Mouse (Mus musculus): ENCODE data around the gene Ank3.

Ank3 gene

DNA sequence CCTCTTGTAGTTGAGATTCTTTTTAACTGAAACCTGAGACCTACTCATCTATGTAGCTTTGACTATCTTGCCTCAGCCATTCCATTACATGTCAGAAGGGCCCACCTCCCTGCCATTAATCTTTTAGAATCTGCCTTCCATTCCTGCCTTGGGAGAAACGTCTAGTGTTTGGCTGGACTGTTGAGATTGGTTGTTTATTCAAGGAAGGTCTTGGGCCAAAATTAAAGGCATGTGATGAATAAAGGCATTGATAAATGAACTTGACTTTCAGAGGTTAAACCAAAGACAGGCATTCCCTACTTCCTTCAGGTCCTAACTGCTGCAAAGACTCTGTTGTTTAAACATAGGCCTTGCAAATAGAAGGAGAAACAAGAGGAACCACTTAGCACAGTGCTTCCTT, 271.9 kb downstream of the Ank3 start:
- DNase-seq (ENCODE audit: low read depth) = no peak

DNA sequence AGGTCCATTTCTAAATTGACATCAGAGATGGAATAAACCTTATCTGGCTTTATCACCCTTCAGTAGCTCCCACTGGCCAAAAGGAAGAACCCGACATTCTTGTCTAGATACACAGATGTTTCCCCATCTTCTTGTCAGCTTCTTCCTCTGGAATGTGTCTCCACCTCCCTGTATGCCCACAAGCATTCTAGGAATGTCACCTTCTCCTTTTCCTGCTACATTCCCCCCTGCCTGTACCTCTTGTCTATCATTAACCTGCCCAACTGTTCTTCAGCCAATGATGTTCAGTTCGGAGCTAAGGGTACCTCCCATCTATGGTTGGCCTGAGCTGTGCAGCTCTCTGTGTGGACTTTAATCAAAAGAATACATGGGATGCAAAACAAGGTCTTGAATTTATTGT, 272.4 kb downstream of the Ank3 start:
- no peak for DNase-seq (ENCODE audit: low read depth)

DNA sequence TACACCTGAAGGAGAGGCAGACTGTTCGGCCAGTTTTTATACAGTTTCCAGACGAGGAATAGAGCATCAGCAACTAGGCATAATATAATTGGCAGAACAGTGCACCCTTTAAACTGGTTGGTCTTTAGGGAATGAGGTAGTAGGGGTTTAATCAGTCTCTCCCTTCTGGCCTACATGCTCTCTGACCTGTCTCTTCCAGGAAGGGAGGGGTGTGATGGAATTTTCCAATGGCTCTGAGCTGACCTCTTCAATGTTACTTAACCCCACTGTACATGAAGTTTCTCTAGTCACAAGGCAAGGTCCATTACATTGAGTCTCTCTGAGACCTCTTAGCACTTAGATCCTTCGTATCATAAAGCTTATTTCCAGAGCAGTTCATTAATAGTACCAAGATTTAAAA, 272.9 kb downstream of the Ank3 start:
- DNase-seq (ENCODE audit: low read depth) = no peak

DNA sequence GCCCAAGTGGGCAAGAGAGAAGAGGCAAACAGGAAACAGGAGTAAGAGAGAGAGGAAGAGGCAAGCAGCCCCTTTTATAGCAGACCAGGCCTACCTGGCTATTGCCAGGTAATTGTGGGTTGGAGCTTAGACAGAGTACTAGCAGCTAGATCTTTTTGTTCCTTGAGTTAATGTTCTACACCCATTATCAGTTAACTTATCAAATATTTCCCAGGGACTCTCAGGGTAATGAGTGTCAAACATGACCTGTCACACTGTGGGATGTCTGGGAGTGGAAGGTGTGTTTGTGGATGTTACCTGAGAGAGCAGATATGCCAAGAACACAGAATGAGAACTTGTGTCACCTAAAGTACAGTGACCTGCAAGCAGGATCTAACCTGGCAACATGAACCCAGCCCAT, 274.0 kb downstream of the Ank3 start:
- DNase-seq (ENCODE audit: low read depth) = no peak

GRCm38 (mm10) chr10:69678230-69678629, 279.7 kb downstream of the Ank3 start:
- no peak for DNase-seq (ENCODE audit: low read depth)

GRCm38 (mm10) chr10:69686336-69686735, 287.8 kb downstream of the Ank3 start:
- DNase-seq (ENCODE audit: low read depth) = no peak

GRCm38 (mm10) chr10:69689096-69689495, 290.5 kb downstream of the Ank3 start:
- no peak for DNase-seq (ENCODE audit: low read depth)

DNA sequence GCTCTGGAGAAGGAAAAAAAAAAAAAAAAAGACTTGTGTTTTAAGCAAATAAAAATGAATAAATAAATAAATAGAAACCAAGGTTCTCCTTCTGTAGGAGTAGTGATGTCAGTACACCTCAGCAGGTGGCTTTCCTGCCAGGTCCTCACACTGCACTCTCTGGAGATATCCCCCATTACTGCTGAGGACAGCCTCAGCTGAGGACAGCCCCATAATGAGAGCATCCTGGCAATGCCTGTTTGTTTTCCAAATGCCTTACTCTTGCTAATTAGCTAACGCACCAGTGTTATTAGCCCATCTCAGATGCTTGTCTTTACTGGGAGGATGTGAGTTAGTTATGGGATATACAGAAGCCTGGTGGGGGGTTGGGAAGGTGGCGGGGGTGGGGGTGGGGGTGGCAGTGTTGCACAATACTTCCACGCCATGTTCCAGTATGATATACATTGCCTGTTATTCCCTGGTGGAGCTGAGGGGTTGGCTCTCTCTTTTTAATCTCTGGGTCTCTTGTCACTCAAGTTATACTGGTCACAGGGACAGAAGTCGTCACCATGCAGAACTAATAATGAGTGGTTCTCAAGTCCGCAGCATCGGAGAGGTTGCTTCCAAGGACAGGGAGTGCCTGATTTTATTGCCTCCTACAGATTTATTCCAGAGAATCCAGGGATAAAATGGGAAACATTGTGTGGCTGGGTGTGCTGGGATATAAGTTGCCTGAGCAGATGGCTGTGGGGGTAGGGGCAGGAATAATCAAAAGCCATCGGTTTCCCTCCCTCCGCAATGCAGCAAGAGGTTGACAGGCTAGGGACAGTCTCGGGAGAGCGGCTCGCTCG, 291.8 kb downstream of the Ank3 start:
- DNase-seq (ENCODE audit: low read depth) = no peak

DNA sequence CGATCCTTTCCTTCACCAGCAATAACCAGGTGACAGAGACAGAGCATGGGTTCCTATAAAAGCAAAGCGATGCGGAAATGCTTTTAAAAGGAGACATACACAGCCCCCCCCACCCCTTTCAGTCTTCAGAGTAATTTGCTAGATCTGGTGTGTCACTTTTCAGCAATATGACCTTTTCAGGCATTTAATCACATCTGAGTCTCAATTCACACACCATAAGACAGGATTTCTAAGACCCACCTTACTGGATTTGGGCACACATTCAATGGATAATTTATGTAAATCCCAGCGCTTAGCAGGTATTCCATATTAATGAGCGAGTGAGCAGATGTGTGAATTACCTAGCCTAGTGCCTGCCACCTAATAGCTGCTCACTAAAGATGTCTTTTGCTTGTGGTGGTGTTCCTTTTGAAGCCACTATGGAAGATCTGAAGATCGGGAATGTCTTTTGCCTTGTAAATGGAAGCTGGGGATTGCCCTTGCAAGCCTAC, 292.4 kb downstream of the Ank3 start:
- no peak for DNase-seq (ENCODE audit: low read depth)

DNA sequence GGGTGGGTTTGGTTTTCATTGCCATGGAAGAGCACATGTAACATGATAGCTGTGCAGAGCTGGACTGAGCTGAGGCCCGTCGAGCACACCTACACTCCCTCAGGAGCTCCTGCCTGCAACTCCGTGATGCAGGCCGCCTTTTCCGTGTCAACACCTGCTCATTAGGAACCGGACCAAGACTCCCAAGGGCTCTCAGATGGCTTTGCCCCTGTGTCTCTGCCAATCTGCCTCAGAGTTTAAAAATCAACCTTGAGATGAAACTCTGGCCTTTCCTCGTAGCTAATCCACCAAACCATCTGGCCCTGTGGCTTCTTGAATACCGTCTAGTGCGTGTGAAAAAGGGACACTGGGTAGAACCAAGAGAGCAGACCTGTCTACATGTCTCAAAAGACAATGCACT, 297.4 kb downstream of the Ank3 start:
- DNase-seq (ENCODE audit: low read depth) = no peak

- no peak for DNase-seq (ENCODE audit: low read depth)
Observed at GRCm38 (mm10) chr10:69698699-69699098, 300.1 kb downstream of the Ank3 start.

GRCm38 (mm10) chr10:69701226-69701625, 302.7 kb downstream of the Ank3 start:
- DNase-seq (ENCODE audit: low read depth) = no peak

DNA sequence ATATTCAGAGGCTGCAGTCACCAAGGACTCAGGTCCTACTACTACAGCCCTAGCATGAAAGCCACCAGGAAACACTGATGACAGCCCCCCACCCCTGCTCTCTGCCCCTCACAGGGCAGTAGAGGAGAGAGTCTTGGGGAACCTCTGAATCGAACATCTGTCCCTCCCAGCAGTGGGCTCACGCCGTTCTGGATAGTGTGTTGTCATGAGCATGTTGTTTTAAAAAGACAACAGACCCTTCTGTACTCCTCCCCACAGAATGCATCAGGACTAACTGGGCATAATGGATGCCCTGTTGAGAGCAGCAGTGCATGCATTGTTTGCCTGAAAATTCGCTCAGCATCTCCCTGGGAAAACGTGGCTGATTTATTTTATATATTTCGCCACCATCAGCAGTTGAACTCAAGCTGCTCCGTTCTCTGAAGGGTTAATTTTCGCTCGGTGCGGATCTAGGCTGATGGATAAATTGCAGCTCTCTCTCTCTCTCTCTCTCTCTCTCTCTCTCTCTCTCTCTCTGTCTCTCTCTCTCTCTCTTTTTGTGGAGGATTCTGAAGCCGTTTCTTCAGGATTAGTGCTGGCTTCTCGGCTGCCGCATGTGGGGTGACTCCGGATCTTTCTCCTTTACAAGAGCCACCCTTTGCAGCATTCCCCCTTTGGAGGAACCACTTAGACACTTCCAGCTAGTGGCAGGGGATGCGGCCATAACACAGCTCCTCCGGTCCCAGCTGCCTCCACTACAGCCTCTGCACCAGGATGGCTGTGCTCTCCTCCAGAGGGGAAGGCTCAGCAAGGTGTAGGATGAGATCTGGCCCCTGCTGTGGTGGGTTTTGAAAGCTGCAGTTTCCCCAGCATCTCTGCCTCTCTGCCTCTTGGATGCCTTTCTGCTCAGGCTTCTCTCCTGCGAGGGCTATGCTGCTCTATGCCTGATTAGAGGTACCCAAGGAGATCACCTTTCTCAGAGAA, 307.5 kb downstream of the Ank3 start:
- no peak for DNase-seq (ENCODE audit: low read depth)

GRCm38 (mm10) chr10:69706851-69707788, 308.5 kb downstream of the Ank3 start:
- DNase-seq (ENCODE audit: low read depth) = no peak

- no peak for DNase-seq (ENCODE audit: low read depth)
Observed at GRCm38 (mm10) chr10:69707844-69708550, 309.4 kb downstream of the Ank3 start.

DNA sequence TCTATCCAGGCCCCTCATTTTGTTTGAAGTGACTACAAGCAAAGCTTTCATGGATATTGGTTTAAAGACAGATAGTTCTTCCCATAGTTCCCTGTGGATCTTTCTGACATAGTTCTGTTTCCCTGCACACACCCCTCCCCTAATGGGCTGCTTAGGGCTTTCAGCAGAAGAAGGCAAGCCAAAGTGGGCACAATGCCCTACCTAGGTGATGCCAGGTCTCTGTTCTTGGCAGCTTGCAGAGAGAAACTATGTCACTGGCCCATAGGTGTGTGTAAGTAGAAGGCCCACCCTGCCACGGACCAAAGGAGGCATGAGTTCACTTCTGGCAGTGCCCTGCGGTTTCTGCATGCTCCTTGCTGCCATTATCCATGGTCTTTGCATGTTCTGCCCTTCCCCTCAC, 311.1 kb downstream of the Ank3 start:
- DNase-seq (ENCODE audit: low read depth) = no peak

GRCm38 (mm10) chr10:69710802-69711201, 312.2 kb downstream of the Ank3 start:
- no peak for DNase-seq (ENCODE audit: low read depth)

DNA sequence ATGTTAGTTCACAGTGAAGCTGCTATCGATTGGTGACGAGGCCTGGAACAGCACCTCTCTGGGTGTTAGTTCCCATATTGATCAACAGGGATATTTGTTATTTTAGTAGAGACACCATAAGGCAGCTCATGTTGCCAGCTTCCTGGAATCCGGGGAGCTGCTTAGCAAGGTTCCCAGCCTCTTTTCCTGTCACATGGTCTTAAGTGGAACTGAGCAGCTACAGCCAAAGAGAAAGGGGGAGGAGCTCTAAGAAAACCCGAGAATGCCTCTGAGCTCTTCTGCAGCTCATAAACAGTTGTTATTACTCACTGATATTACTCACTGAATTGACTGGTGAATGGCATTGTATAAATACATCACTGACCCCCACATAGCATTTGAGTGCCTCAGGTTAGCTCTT, 318.3 kb downstream of the Ank3 start:
- DNase-seq (ENCODE audit: low read depth) = no peak

DNA sequence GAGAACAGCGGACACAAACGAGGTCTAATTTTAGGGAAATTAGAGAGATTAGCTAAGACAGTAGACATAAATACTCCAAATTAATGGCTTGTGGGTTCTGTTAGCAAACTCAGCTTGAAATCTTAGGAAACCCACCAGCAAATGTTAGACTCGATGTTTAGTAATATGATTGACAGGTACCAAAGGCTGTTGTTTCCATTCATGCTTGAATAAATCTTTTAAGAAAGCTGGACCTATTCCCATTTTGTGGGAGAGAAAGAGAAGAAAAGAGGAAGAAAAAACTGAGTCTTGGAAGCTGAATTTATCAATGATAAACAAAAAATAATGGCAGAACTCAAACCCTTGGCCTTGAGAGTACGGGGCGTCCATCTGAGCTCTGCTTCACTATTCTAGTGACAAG, 320.8 kb downstream of the Ank3 start:
- no peak for DNase-seq (ENCODE audit: low read depth)

DNA sequence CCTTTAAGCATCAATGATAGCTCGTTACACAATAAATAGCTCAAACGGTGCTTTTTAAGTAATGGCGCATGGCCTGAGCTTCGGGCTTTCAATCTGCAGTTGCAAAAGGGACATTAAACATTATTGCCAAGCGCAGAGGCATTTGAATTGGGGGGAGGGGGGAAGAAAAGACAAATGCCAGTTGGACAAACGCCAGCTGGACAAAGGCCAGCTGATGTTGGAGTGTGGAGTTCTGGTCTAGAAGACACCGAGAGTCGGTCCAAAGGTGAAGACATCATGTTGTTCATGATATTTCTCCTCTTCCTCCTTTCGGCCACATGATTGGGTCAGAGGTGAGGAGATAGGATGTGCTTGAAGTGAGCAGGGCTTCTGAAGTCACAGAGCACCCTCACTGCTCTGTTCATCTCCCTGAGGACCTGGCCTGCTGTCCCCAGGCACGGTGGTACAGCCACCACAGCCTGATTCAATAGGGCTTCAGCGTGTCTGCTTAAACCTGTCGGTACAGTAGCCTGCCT, 321.4 kb downstream of the Ank3 start:
- DNase-seq (ENCODE audit: low read depth) = no peak

- DNase-seq (ENCODE audit: low read depth) = no peak
Observed at GRCm38 (mm10) chr10:69720452-69720851, 321.9 kb downstream of the Ank3 start.

All from naive thymus-derived CD4-positive, alpha-beta T cell, adult 2 months (primary cell).